Mouse (Mus musculus) hindbrain, embryonic 14.5 days (tissue): ENCODE data around the gene Trappc1. TPM values are rescaled to one million over a fixed set of nuclear protein-coding genes. Genes with fewer than 3 reads are reported as not detected.
A peak's percentile ranks its signal among the peaks of the same experiment; 100 is the strongest.
"Not testable (repeated sequence)": the region's sequence is repeated elsewhere in the genome, so short reads cannot be mapped to it uniquely, and the experiment has no call there.

Experiments used
- ATAC-seq: fragments of 200-750 bp; cut with Nextera tagmentation; 2 replicates; pipeline ENCODE4 v1.8.0; 2017; ENCODE audit warnings: moderate number of reproducible peaks, mild to moderate bottlenecking, moderate TSS enrichment, moderate library complexity; ENCODE audit not compliant: low FRiP score
- DNase-seq: peaks from one replicate; pipeline ENCODE4 v3.0.0-alpha.2; 2015; ENCODE audit warnings: low spot score
- H3K27ac ChIP-seq: fragments of 300-500 bp; sonication (generic); 2 replicates; pipeline ENCODE4 v1.5.1; 2014; ENCODE audit warnings: mild to moderate bottlenecking, moderate library complexity
- H3K27me3 ChIP-seq: fragments of 300-500 bp; sonication (generic); 2 replicates; pipeline ENCODE4 v1.6.1; 2014; ENCODE audit warnings: mild to moderate bottlenecking, low read length, mixed read lengths; ENCODE audit not compliant: control insufficient read depth, insufficient read depth
- H3K36me3 ChIP-seq: fragments of 300-500 bp; sonication (generic); replicated peaks from 2 replicates; pipeline ENCODE4 v1.6.1; 2014; ENCODE audit not compliant: control insufficient read depth, insufficient read depth
- H3K4me1 ChIP-seq: fragments of 300-500 bp; sonication (generic); replicated peaks from 2 replicates; pipeline ENCODE4 v1.6.1; 2014; ENCODE audit warnings: antibody characterized with exemption, low read length, mixed read lengths; ENCODE audit not compliant: control insufficient read depth, insufficient read depth
- H3K4me2 ChIP-seq: fragments of 300-500 bp; sonication (generic); replicated peaks from 2 replicates; pipeline ENCODE4 v1.6.1; 2014; ENCODE audit warnings: mild to moderate bottlenecking, moderate library complexity
- H3K4me3 ChIP-seq: fragments of 300-500 bp; sonication (generic); replicated peaks from 2 replicates; pipeline ENCODE4 v1.5.1; 2014; ENCODE audit warnings: mild to moderate bottlenecking, low read length
- H3K9ac ChIP-seq: fragments of 300-500 bp; sonication (generic); 2 replicates; pipeline ENCODE4 v1.6.1; 2014
- H3K9me3 ChIP-seq: fragments of 300-500 bp; sonication (generic); 2 replicates; pipeline ENCODE4 v1.6.1; 2016; ENCODE audit warnings: low read length; ENCODE audit not compliant: control insufficient read depth
- WGBS: fragments of 180-500 bp; shearing (Covaris S2); extraction: QIAGEN DNeasy Blood & Tissue Kit; methylation state at CpG from one replicate; pipeline ENCODE4 v1.1.7; 2014; 5-methylcytosine and 5-hydroxymethylcytosine counted together
- polyA plus RNA-seq: library from polyadenylated mRNA; unstranded; fragments of >200 nt; fragmentation: Nextera tagmentation; extraction: Ambion mirVana; gene quantifications from 2 replicates; pipeline ENCODE4 v1.2.1, GENCODE M21; 2014

Gene Trappc1
- polyA plus RNA-seq, 1 experiment from 2014 or later = 197 TPM

GRCm38 (mm10) chr11:69306039-69306438, 17.7 kb upstream of the Trappc1 start:
- no peaks in the 10 kb centered on the region for H3K4me1 ChIP-seq
- H3K4me3 ChIP-seq = no peak overlapping the region
- H3K9me3 ChIP-seq = no peaks in the 10 kb centered on the region
- H3K4me2 ChIP-seq = no peak overlapping the region
- DNase-seq (no peak), ATAC-seq (no peak)
- peaks cover 94% of the 10 kb centered on the region for H3K36me3 ChIP-seq
- no peaks in the 10 kb centered on the region for H3K27me3 ChIP-seq
- no peak overlapping the region for H3K27ac ChIP-seq
- WGBS = 95% methylated on average over 2 of the region's 2 CpGs
- no peak overlapping the region for H3K9ac ChIP-seq

DNA sequence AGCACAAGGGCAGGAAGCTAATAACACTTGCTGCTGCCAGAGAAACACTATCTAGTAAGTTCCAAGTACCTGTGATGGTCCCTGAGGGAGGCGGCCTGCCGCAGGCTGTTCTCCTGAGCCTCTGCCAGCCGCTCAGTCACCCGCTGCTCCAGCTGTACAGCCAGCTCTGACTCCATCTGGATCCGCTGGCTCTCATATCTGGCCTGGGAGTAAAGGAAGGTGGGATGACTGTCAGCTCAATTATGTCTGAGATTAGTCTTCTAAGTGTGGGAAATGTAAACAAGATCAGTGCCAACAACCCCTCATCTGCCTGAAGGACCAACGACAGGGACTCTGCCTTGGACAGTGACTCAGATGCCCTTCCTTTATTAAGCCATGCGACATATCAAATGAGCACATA, 12.5 kb upstream of the Trappc1 start:
- no peak overlapping the region for H3K4me3 ChIP-seq
- H3K4me1 ChIP-seq = no peaks in the 10 kb centered on the region
- no peak overlapping the region for H3K27ac ChIP-seq
- ATAC-seq = no peak
- 71% methylated on average over 7 of the region's 7 CpGs for WGBS
- DNase-seq = peak; percentile 43
- no peak overlapping the region for H3K4me2 ChIP-seq
- H3K27me3 ChIP-seq = no peaks in the 10 kb centered on the region
- H3K9ac ChIP-seq = no peak overlapping the region
- H3K36me3 ChIP-seq = peaks cover 76% of the 10 kb centered on the region
- H3K9me3 ChIP-seq = no peaks in the 10 kb centered on the region

DNA sequence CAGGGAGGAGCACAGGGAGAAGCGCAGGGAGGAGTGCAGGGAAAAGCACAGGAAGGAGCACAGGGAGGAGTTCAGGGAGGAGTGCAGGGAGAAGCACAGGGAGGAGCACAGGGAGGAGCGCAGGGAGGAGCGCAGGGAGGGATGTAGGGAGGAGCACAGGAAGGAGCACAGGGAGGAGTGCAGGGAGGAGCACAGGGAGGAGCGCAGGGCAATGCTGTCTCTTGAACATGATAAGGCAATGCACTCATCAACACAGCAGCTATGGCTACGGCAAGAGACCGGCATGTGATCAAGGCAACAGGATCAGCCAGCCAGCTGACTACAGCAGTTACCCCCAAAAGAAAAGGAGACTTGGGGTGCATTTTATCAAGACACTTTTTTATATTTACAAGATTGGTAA, 7.4 kb upstream of the Trappc1 start:
- Histone ChIP-seq H3K27me3 (no peaks in the 10 kb centered on the region), H3K4me1 (no peaks in the 10 kb centered on the region), H3K9me3 (no peaks in the 10 kb centered on the region), H3K36me3 (peaks cover 57% of the 10 kb centered on the region), H3K9ac (no peak overlapping the region), H3K27ac (no peak overlapping the region), H3K4me2 (no peak overlapping the region), H3K4me3 (no peak overlapping the region)
- ATAC-seq (no peak), DNase-seq (no peak)
- 100% methylated on average over 6 of the region's 6 CpGs for WGBS

DNA sequence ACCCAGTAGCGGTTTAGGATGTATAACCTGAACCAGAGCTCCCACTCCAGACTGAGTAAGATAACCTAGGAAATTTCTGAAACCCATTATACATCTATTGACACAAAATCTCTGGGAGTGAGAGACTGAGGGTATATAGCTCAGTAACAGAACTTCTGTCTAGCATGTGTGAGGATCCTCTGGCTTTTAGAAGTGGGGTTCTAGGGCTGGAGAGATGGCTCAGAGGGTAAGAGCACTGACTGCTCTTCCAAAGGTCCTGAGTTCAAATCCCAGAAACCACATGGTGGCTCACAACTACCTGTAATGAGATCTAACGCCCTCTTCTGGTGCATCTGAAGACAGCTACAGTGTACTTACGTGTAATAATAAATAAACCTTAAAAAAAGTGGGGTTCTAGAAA, 5.8 kb upstream of the Trappc1 start:
- Histone ChIP-seq H3K4me1 (peaks cover 13% of the 10 kb centered on the region), H3K36me3 (peaks cover 51% of the 10 kb centered on the region)
- DNase-seq, ATAC-seq, H3K27ac ChIP-seq, H3K27me3 ChIP-seq, H3K9me3 ChIP-seq, H3K4me3 ChIP-seq, H3K4me2 ChIP-seq, H3K9ac ChIP-seq: not testable (repeated sequence)
- WGBS = 90% methylated on average over 3 of the region's 3 CpGs

- Histone ChIP-seq H3K36me3 (peaks cover 30% of the 10 kb centered on the region), H3K27ac (no peak overlapping the region), H3K4me2 (peak overlapping the region; percentile 73), H3K9ac (peak overlapping the region; percentile 71; the same call in 1 of the 2 replicates), H3K9me3 (no peaks in the 10 kb centered on the region), H3K4me1 (peaks cover 29% of the 10 kb centered on the region), H3K27me3 (no peaks in the 10 kb centered on the region), H3K4me3 (no peak overlapping the region)
- whole genome bisulfite sequencing = 89% methylated on average over 6 of the region's 6 CpGs
- ATAC-seq = no peak
- no peak for DNase-seq
Observed at GRCm38 (mm10) chr11:69321580-69321979, 2.2 kb upstream of the Trappc1 start.

DNA sequence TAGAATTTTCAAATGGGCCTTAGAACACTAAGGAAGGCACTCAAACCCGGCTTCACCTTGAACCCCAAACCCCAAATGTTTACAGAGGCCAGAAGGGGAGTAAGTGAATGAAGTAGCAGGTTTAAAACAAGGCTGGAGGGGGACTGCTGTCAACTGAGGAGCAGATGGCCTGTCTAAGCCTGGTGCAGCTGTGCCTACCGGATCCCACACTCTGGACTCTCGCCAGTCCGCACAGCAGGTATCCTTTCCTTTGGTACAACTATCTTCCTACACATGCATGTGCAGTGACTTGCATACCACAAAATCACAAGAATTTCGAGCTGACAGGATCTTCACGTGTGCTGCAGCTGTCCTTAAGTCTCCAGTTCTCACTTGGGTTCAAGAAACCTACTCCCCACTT, 1.8 kb upstream of the Trappc1 start:
- Histone ChIP-seq H3K4me2 (peak overlapping the region; percentile 73), H3K27ac (no peak overlapping the region), H3K4me1 (peaks cover 33% of the 10 kb centered on the region), H3K9me3 (no peaks in the 10 kb centered on the region), H3K36me3 (peaks cover 26% of the 10 kb centered on the region), H3K27me3 (0 out of 2 replicates have a peak, but pooled peaks cover 3% of the 10 kb centered on the region), H3K9ac (peak overlapping the region; percentile 71), H3K4me3 (no peak overlapping the region)
- WGBS = 62% methylated on average over 6 of the region's 6 CpGs
- DNase-seq (no peak), ATAC-seq (no peak)

- H3K9ac ChIP-seq = peak overlapping the region; percentile 71
- peak overlapping the region; percentile 56 for H3K4me3 ChIP-seq
- DNase-seq = no peak
- peak overlapping the region; percentile 77 for H3K27ac ChIP-seq
- H3K36me3 ChIP-seq = peaks cover 17% of the 10 kb centered on the region
- no peaks in the 10 kb centered on the region for H3K9me3 ChIP-seq
- peaks cover 35% of the 10 kb centered on the region for H3K4me1 ChIP-seq
- WGBS = 25% methylated on average over 18 of the region's 18 CpGs
- H3K27me3 ChIP-seq = 0 out of 2 replicates have a peak, but pooled peaks cover 10% of the 10 kb centered on the region
- ATAC-seq = no peak
- H3K4me2 ChIP-seq = peak overlapping the region; percentile 73
Observed at GRCm38 (mm10) chr11:69322693-69323471, 898 bp upstream of the Trappc1 start.

GRCm38 (mm10) chr11:69324749-69325148, 969 bp downstream of the Trappc1 start:
- DNase-seq = no peak
- peak overlapping the region; percentile 56 for H3K4me3 ChIP-seq
- H3K4me2 ChIP-seq = peak overlapping the region; percentile 77
- 0 out of 2 replicates have a peak, but pooled peaks cover 3% of the 10 kb centered on the region for H3K36me3 ChIP-seq
- WGBS = 80% methylated on average over 6 of the region's 6 CpGs
- 0 out of 2 replicates have a peak, but pooled peaks cover 10% of the 10 kb centered on the region for H3K27me3 ChIP-seq
- no peak for ATAC-seq
- no peaks in the 10 kb centered on the region for H3K9me3 ChIP-seq
- no peak overlapping the region for H3K27ac ChIP-seq
- peaks cover 35% of the 10 kb centered on the region for H3K4me1 ChIP-seq
- peak overlapping the region; percentile 75; the same call in 1 of the 2 replicates for H3K9ac ChIP-seq

DNA sequence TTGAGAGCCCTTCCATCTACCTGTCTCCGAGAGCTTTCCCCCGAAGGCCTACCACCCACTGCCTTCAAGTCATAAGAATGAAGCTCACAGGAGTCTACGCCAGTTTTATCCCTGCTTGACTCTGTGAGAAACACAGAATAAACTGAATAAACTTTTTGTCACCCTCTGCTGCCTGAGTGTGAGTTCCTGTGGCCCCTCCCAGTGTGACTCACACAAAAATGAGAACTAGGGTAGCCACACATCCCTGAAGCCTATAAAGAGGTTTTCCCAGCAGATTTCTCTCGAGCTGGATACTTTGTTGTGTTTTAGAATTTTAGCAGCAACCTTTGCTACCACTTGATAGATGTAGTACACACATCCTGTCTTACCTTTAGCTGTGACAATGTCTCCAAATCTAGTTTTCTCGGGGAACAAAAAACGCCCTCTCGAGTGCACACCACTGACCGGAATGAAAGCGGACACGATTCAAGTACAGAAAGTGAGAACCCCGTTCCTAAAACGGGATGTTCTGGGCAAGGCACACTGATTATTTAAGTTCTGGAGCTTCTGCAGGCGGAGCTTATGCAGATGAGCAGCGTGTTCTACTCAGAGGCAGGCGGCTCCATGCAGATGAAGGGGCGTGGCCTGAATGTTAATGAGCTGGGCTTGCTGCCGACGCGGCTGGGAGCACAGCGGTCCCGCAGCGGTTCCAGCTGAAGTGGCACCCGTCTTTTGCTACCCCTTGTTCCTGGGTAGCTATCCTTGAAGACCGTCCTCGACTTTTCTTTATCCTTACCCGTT, 2.0 kb downstream of the Trappc1 start, which contains the start of gene Kcnab3:
Gene Kcnab3 (plus strand): TSS at position 631 of the 780 bp plus-strand sequence.
- no peaks in the 10 kb centered on the region for H3K36me3 ChIP-seq
- H3K9me3 ChIP-seq = no peaks in the 10 kb centered on the region
- H3K4me2 ChIP-seq = peak within 1 kb of the TSS; percentile 77
- peak within 1 kb of the TSS; percentile 61 for H3K9ac ChIP-seq
- 11% methylated on average over 26 of the region's 26 CpGs for WGBS
- 0 out of 2 replicates have a peak within 1 kb of the TSS, but pooled peaks have one; percentile 39 for H3K27ac ChIP-seq
- H3K4me1 ChIP-seq = peaks cover 35% of the 10 kb centered on the region
- DNase-seq (peak; percentile 87), ATAC-seq (peak; percentile 52; the same call in 1 of the 2 replicates)
- 0 out of 2 replicates have a peak, but pooled peaks cover 10% of the 10 kb centered on the region for H3K27me3 ChIP-seq
- peak within 1 kb of the TSS; percentile 46 for H3K4me3 ChIP-seq
